Mouse (Mus musculus): ENCODE data around the gene Flt3l. TPM values are rescaled to one million over a fixed set of nuclear protein-coding genes. Genes with fewer than 3 reads are reported as not detected.

Flt3l gene
- total and polyA plus RNA-seq, 2 experiments from 2014 or later = 2.1 to 8.0 TPM

GRCm38 (mm10) chr7:45163735-45164490 lies 27.7 kb upstream of the Flt3l start, which contains the start of gene Slc17a7:
Slc17a7 (plus strand) TSS chr7:45163949.
- Histone ChIP-seq H3K4me1 (ENCODE audit: insufficient read depth, low read length) (peaks cover 9% of the 10 kb centered on the region; the same call in 1 of the 2 replicates), H3K9me3 (ENCODE audit: low read length) (no peaks in the 10 kb centered on the region), H3K9ac (replicated peaks; ENCODE audit: low read length) (peak within 1 kb of the TSS; percentile 51), H3K4me3 (ENCODE audit: low read length) (peak within 1 kb of the TSS; percentile 40), H3K4me2 (ENCODE audit: low read depth, low read length) (peak within 1 kb of the TSS; percentile 58), H3K27ac (no peak within 1 kb of the TSS), H3K27me3 (ENCODE audit: insufficient read depth, low read length) (peaks cover 31% of the 10 kb centered on the region), H3K36me3 (ENCODE audit: insufficient read depth, low read length) (0 out of 2 replicates have a peak, but pooled peaks cover 4% of the 10 kb centered on the region)
- no peak for DNase-seq (ENCODE audit: low spot score)
- WGBS = 3% methylated on average over 40 of the region's 41 CpGs
- ATAC-seq = no peak
- no peak for TF ChIP-seq CTCF (IDR thresholded peaks at IDR 0.05; ENCODE audit: low read depth)

DNA sequence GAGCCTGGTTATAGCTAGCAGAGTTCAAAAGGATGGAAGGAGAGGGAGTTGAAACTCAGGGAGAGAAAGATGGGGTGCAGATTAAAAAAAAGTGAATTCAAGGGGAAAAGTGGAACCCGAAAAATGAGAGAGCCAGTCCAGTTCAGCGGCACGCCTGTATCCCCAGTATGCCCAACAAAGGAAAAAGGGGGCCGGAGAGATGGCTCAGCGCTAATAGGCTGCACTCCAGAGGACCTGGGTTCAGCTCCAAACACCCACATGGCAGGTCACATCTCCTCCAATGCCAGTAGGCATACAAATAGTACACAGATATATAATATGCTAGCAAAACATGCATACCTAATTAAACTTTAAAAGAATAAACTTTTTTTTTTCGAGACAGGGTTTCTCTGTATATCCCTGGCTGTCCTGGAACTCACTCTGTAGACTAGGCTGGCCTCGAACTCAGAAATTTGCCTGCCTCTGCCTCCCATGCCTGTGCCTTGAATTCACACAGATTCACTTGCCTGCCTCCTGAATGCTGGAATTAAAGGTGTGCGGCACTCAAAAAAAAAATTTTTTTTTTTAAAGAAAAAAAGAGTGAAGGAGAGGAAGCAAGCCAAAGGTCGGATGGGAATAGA lies 26.9 kb upstream of the Flt3l start:
- WGBS = 75% methylated on average over 9 of the region's 9 CpGs
- peaks cover 4% of the 10 kb centered on the region; the same call in 1 of the 2 replicates for H3K4me1 ChIP-seq (ENCODE audit: insufficient read depth, low read length)
- peaks cover 23% of the 10 kb centered on the region for H3K27me3 ChIP-seq (ENCODE audit: insufficient read depth, low read length)
- no peak for TF ChIP-seq CTCF (IDR thresholded peaks at IDR 0.05; ENCODE audit: low read depth)
- H3K4me3 ChIP-seq (ENCODE audit: low read length) = no peak overlapping the region
- DNase-seq (ENCODE audit: low spot score) = no peak
- no peaks in the 10 kb centered on the region for H3K9me3 ChIP-seq (ENCODE audit: low read length)
- no peak overlapping the region for H3K9ac ChIP-seq (replicated peaks; ENCODE audit: low read length)
- H3K36me3 ChIP-seq (ENCODE audit: insufficient read depth, low read length) = 0 out of 2 replicates have a peak, but pooled peaks cover 4% of the 10 kb centered on the region
- ATAC-seq = no peak
- no peak overlapping the region for H3K27ac ChIP-seq
- no peak overlapping the region for H3K4me2 ChIP-seq (ENCODE audit: low read depth, low read length)

DNA sequence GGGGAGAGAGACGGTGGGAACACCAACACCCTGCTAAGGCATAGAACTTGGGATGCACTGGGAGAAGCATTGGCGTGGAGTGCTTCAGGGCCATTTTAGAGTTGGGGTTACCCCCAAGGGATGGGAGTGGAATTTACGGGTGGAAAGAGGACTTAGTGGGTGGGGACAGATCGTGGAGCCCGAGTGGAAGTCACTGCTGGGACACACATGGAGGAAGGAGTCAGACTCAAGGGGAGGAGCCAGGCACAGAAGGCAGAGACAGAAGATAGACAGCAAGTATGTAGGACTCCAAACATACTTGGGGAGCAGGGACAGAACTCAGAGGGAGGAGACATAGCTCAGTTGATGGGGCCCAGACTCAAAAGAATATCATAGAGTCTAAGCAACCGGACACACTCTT lies 26.3 kb upstream of the Flt3l start:
- peak overlapping the region; percentile 38; the same call in 1 of the 2 replicates for H3K9ac ChIP-seq (replicated peaks; ENCODE audit: low read length)
- TF ChIP-seq CTCF (IDR thresholded peaks at IDR 0.05; ENCODE audit: low read depth) = no peak
- DNase-seq (ENCODE audit: low spot score) (no peak), ATAC-seq (no peak)
- H3K36me3 ChIP-seq (ENCODE audit: insufficient read depth, low read length) = 0 out of 2 replicates have a peak, but pooled peaks cover 4% of the 10 kb centered on the region
- H3K9me3 ChIP-seq (ENCODE audit: low read length) = no peaks in the 10 kb centered on the region
- H3K4me1 ChIP-seq (ENCODE audit: insufficient read depth, low read length) = no peaks in the 10 kb centered on the region; the same call in 1 of the 2 replicates
- H3K4me2 ChIP-seq (ENCODE audit: low read depth, low read length) = peak overlapping the region; percentile 63
- WGBS = 29% methylated on average over 6 of the region's 6 CpGs
- H3K27me3 ChIP-seq (ENCODE audit: insufficient read depth, low read length) = peaks cover 18% of the 10 kb centered on the region
- H3K27ac ChIP-seq = 0 out of 2 replicates have a peak overlapping the region, but pooled peaks have one; percentile 32
- H3K4me3 ChIP-seq (ENCODE audit: low read length) = peak overlapping the region; percentile 33

GRCm38 (mm10) chr7:45161612-45162473 lies 25.6 kb upstream of the Flt3l start:
- H3K4me3 ChIP-seq (ENCODE audit: low read length) = peak overlapping the region; percentile 33
- DNase-seq (ENCODE audit: low spot score) (peak; percentile 95), ATAC-seq (peak; percentile 94)
- H3K4me2 ChIP-seq (ENCODE audit: low read depth, low read length) = peak overlapping the region; percentile 63
- no peaks in the 10 kb centered on the region; the same call in 1 of the 2 replicates for H3K4me1 ChIP-seq (ENCODE audit: insufficient read depth, low read length)
- peaks cover 13% of the 10 kb centered on the region for H3K27me3 ChIP-seq (ENCODE audit: insufficient read depth, low read length)
- H3K27ac ChIP-seq = 0 out of 2 replicates have a peak overlapping the region, but pooled peaks have one; percentile 32
- H3K36me3 ChIP-seq (ENCODE audit: insufficient read depth, low read length) = 0 out of 2 replicates have a peak, but pooled peaks cover 4% of the 10 kb centered on the region
- WGBS = 4% methylated on average over 33 of the region's 35 CpGs
- H3K9me3 ChIP-seq (ENCODE audit: low read length) = no peaks in the 10 kb centered on the region
- peak; percentile 79 for TF ChIP-seq CTCF (IDR thresholded peaks at IDR 0.05; ENCODE audit: low read depth)
- peak overlapping the region; percentile 38; the same call in 1 of the 2 replicates for H3K9ac ChIP-seq (replicated peaks; ENCODE audit: low read length)

DNA sequence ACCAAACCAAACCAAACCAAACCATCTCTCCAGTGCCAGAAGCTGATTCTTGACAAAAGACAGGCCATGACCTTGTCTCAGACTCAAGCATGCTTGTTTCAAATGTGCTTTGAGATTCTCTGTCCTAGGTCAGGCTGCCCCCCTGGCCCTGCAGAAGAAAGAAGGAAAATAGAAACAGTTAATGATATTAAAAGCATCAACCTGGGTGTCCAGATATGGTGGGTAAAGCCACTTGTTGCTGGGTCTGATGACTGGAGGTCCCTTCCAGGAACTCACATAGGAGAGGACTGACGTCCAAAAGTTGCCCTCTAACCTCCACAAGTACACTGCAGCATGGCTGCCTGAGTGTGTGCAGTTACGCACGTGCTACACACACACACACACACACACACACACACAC lies 24.6 kb upstream of the Flt3l start:
- no peak overlapping the region for H3K4me2 ChIP-seq (ENCODE audit: low read depth, low read length)
- no peak overlapping the region for H3K27ac ChIP-seq
- WGBS = 94% methylated on average over 3 of the region's 3 CpGs
- 0 out of 2 replicates have a peak, but pooled peaks cover 4% of the 10 kb centered on the region for H3K36me3 ChIP-seq (ENCODE audit: insufficient read depth, low read length)
- no peak for DNase-seq (ENCODE audit: low spot score)
- peaks cover 10% of the 10 kb centered on the region for H3K27me3 ChIP-seq (ENCODE audit: insufficient read depth, low read length)
- no peaks in the 10 kb centered on the region for H3K9me3 ChIP-seq (ENCODE audit: low read length)
- ATAC-seq = no peak
- H3K9ac ChIP-seq (replicated peaks; ENCODE audit: low read length) = no peak overlapping the region
- TF ChIP-seq CTCF (IDR thresholded peaks at IDR 0.05; ENCODE audit: low read depth) = no peak
- no peak overlapping the region for H3K4me3 ChIP-seq (ENCODE audit: low read length)
- no peaks in the 10 kb centered on the region; the same call in 1 of the 2 replicates for H3K4me1 ChIP-seq (ENCODE audit: insufficient read depth, low read length)

- TF ChIP-seq CTCF (IDR thresholded peaks at IDR 0.05; ENCODE audit: low read depth) = no peak
- Histone ChIP-seq H3K36me3 (ENCODE audit: insufficient read depth, low read length) (0 out of 2 replicates have a peak, but pooled peaks cover 4% of the 10 kb centered on the region), H3K27me3 (ENCODE audit: insufficient read depth, low read length) (peaks cover 5% of the 10 kb centered on the region), H3K27ac (no peak overlapping the region), H3K4me2 (ENCODE audit: low read depth, low read length) (no peak overlapping the region), H3K4me3 (ENCODE audit: low read length) (no peak overlapping the region), H3K4me1 (ENCODE audit: insufficient read depth, low read length) (no peaks in the 10 kb centered on the region; the same call in 1 of the 2 replicates), H3K9me3 (ENCODE audit: low read length) (no peaks in the 10 kb centered on the region), H3K9ac (replicated peaks; ENCODE audit: low read length) (no peak overlapping the region)
- no peak for DNase-seq (ENCODE audit: low spot score)
- 90% methylated on average over 6 of the region's 6 CpGs for whole genome bisulfite sequencing
- no peak for ATAC-seq
Observed at GRCm38 (mm10) chr7:45160316-45160800, 24.1 kb upstream of the Flt3l start.

All from hindbrain, postnatal 0 days (tissue).